Mouse (Mus musculus) kidney, adult 2 months (tissue): Measurements from ENCODE around the gene Cby1.
"Not testable (repeated sequence)": the region's sequence is repeated elsewhere in the genome, so short reads cannot be mapped to it uniquely, and the experiment has no call there.

Experiments
- CTCF ChIP-seq: fragments of 200-500 bp; conservative IDR thresholded peaks from 2 replicates; pipeline ENCODE4 v1.5.1; 2011; ENCODE audit warnings: low read depth, mild to moderate bottlenecking, control low read depth, low read length, moderate library complexity, mixed read lengths; ENCODE audit not compliant: insufficient read depth, insufficient read length
- POLR2A ChIP-seq: fragments of 200-500 bp; IDR thresholded peaks from one replicate; pipeline ENCODE4 v1.6.1; 2011; ENCODE audit warnings: low read depth, low read length, control low read depth

DNA sequence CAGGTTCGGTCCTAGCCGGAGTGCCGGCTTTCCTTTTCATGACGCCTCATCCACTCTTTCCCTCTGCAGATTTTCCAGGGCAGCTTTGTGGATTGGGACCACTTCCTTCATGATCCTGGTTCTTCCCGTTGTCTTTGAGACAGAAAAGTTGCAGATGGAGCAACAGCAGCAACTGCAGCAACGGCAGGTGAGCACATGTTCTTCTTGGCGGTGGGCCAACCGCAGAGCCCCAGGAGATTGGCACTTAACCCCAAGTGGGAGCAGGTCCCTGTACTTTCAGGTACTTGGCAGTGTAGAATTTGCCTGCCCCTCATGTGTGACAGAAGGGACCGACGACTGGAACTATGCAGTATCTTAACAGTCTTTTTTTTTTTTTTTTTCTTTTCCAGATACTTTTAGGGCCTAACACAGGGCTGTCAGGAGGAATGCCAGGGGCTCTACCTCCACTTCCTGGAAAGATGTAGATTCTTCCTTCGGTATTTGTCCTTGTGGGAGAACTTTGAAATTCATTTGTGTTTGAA, 12.9 kb downstream of the Cby1 start:
- not testable (repeated sequence) for TF ChIP-seq CTCF, POLR2A
